Mouse (Mus musculus): Measurements from ENCODE around the gene Nrip1. TPM values are rescaled to one million over a fixed set of nuclear protein-coding genes. Genes with fewer than 3 reads are reported as not detected.

The Nrip1 gene
- polyA plus RNA-seq, 1 experiment from 2014 or later, result 29.0 TPM

- H3K36me3 ChIP-seq (replicated peaks; ENCODE audit: control insufficient read depth, insufficient read depth, low read depth, low read length), result peaks cover 6% of the 10 kb centered on the region
- no peaks in the 10 kb centered on the region for H3K9me3 ChIP-seq (replicated peaks; ENCODE audit: control insufficient read depth, low read length)
- no peaks in the 10 kb centered on the region for H3K27me3 ChIP-seq (ENCODE audit: control insufficient read depth, insufficient read depth, low read length)
- H3K4me2 ChIP-seq (ENCODE audit: low read depth, low read length), result no peak overlapping the region
- no peak overlapping the region for H3K27ac ChIP-seq (replicated peaks; ENCODE audit: low read depth, low read length)
- H3K4me3 ChIP-seq (ENCODE audit: low read depth, low read length), result no peak overlapping the region
- no peak overlapping the region for H3K9ac ChIP-seq (replicated peaks; ENCODE audit: low read length)
- no peaks in the 10 kb centered on the region for H3K4me1 ChIP-seq (ENCODE audit: control insufficient read depth, insufficient read depth, low read length)
- DNase-seq (ENCODE audit: low spot score) (no peak), ATAC-seq (replicated peaks; ENCODE audit: insufficient number of reproducible peaks, low FRiP score, low TSS enrichment, low read depth) (no peak)
- 96% methylated on average over 21 of the region's 21 CpGs for WGBS
These were observed 80.5 kb downstream of the Nrip1 start for GRCm38 (mm10) chr16:76293176-76293575.

- 91% methylated on average over 15 of the region's 15 CpGs for WGBS
These were observed 81.0 kb downstream of the Nrip1 start for GRCm38 (mm10) chr16:76292656-76293055.

GRCm38 (mm10) chr16:76291366-76291765 is 82.3 kb downstream of the Nrip1 start:
- WGBS, result 94% methylated on average over 14 of the region's 14 CpGs
- no peak for DNase-seq (ENCODE audit: low spot score)

More at GRCm38 (mm10) chr16:76292656-76293055, 81.0 kb downstream of the Nrip1 start:
- Histone ChIP-seq H3K27ac (replicated peaks; ENCODE audit: low read depth, low read length) (no peak overlapping the region; the same call in 1 of the 2 replicates), H3K36me3 (replicated peaks; ENCODE audit: control insufficient read depth, insufficient read depth, low read depth, low read length) (peaks cover 6% of the 10 kb centered on the region), H3K9ac (replicated peaks; ENCODE audit: low read length) (no peak overlapping the region), H3K4me2 (ENCODE audit: low read depth, low read length) (no peak overlapping the region), H3K4me3 (ENCODE audit: low read depth, low read length) (no peak overlapping the region), H3K27me3 (ENCODE audit: control insufficient read depth, insufficient read depth, low read length) (no peaks in the 10 kb centered on the region), H3K9me3 (replicated peaks; ENCODE audit: control insufficient read depth, low read length) (no peaks in the 10 kb centered on the region), H3K4me1 (ENCODE audit: control insufficient read depth, insufficient read depth, low read length) (no peaks in the 10 kb centered on the region)
- no peak for DNase-seq (ENCODE audit: low spot score)
- ATAC-seq (replicated peaks; ENCODE audit: insufficient number of reproducible peaks, low FRiP score, low TSS enrichment, low read depth), result no peak

GRCm38 (mm10) chr16:76289495-76289894 is 84.1 kb downstream of the Nrip1 start:
- no peak for ATAC-seq (replicated peaks; ENCODE audit: insufficient number of reproducible peaks, low FRiP score, low TSS enrichment, low read depth)
- no peak overlapping the region for H3K9ac ChIP-seq (replicated peaks; ENCODE audit: low read length)
- H3K27ac ChIP-seq (replicated peaks; ENCODE audit: low read depth, low read length), result no peak overlapping the region
- H3K27me3 ChIP-seq (ENCODE audit: control insufficient read depth, insufficient read depth, low read length), result no peaks in the 10 kb centered on the region
- H3K4me2 ChIP-seq (ENCODE audit: low read depth, low read length), result no peak overlapping the region
- WGBS, result 61% methylated on average over 2 of the region's 2 CpGs
- H3K4me3 ChIP-seq (ENCODE audit: low read depth, low read length), result no peak overlapping the region
- DNase-seq (ENCODE audit: low spot score), result no peak
- no peaks in the 10 kb centered on the region for H3K9me3 ChIP-seq (replicated peaks; ENCODE audit: control insufficient read depth, low read length)
- H3K36me3 ChIP-seq (replicated peaks; ENCODE audit: control insufficient read depth, insufficient read depth, low read depth, low read length), result peaks cover 2% of the 10 kb centered on the region
- no peaks in the 10 kb centered on the region for H3K4me1 ChIP-seq (ENCODE audit: control insufficient read depth, insufficient read depth, low read length)

More at GRCm38 (mm10) chr16:76291366-76291765, 82.3 kb downstream of the Nrip1 start:
- no peak overlapping the region for H3K27ac ChIP-seq (replicated peaks; ENCODE audit: low read depth, low read length)
- H3K4me1 ChIP-seq (ENCODE audit: control insufficient read depth, insufficient read depth, low read length), result no peaks in the 10 kb centered on the region
- H3K27me3 ChIP-seq (ENCODE audit: control insufficient read depth, insufficient read depth, low read length), result no peaks in the 10 kb centered on the region
- no peak overlapping the region for H3K4me3 ChIP-seq (ENCODE audit: low read depth, low read length)
- no peak overlapping the region for H3K9ac ChIP-seq (replicated peaks; ENCODE audit: low read length)
- no peak overlapping the region for H3K4me2 ChIP-seq (ENCODE audit: low read depth, low read length)
- no peak for ATAC-seq (replicated peaks; ENCODE audit: insufficient number of reproducible peaks, low FRiP score, low TSS enrichment, low read depth)
- no peaks in the 10 kb centered on the region for H3K9me3 ChIP-seq (replicated peaks; ENCODE audit: control insufficient read depth, low read length)
- peaks cover 6% of the 10 kb centered on the region for H3K36me3 ChIP-seq (replicated peaks; ENCODE audit: control insufficient read depth, insufficient read depth, low read depth, low read length)

GRCm38 (mm10) chr16:76283796-76284195 is 89.8 kb downstream of the Nrip1 start:
- Histone ChIP-seq H3K4me1 (ENCODE audit: control insufficient read depth, insufficient read depth, low read length) (no peaks in the 10 kb centered on the region), H3K4me3 (ENCODE audit: low read depth, low read length) (no peak overlapping the region), H3K27ac (replicated peaks; ENCODE audit: low read depth, low read length) (no peak overlapping the region), H3K36me3 (replicated peaks; ENCODE audit: control insufficient read depth, insufficient read depth, low read depth, low read length) (no peaks in the 10 kb centered on the region), H3K9ac (replicated peaks; ENCODE audit: low read length) (no peak overlapping the region), H3K27me3 (ENCODE audit: control insufficient read depth, insufficient read depth, low read length) (no peaks in the 10 kb centered on the region), H3K4me2 (ENCODE audit: low read depth, low read length) (no peak overlapping the region), H3K9me3 (replicated peaks; ENCODE audit: control insufficient read depth, low read length) (no peaks in the 10 kb centered on the region)
- DNase-seq (ENCODE audit: low spot score) (no peak), ATAC-seq (replicated peaks; ENCODE audit: insufficient number of reproducible peaks, low FRiP score, low TSS enrichment, low read depth) (no peak)
- 71% methylated on average over 3 of the region's 3 CpGs for WGBS

- DNase-seq (ENCODE audit: low spot score) (no peak), ATAC-seq (replicated peaks; ENCODE audit: insufficient number of reproducible peaks, low FRiP score, low TSS enrichment, low read depth) (no peak)
- Histone ChIP-seq H3K9me3 (replicated peaks; ENCODE audit: control insufficient read depth, low read length) (no peaks in the 10 kb centered on the region), H3K4me1 (ENCODE audit: control insufficient read depth, insufficient read depth, low read length) (no peaks in the 10 kb centered on the region), H3K9ac (replicated peaks; ENCODE audit: low read length) (no peak overlapping the region), H3K4me3 (ENCODE audit: low read depth, low read length) (no peak overlapping the region), H3K36me3 (replicated peaks; ENCODE audit: control insufficient read depth, insufficient read depth, low read depth, low read length) (no peaks in the 10 kb centered on the region), H3K27me3 (ENCODE audit: control insufficient read depth, insufficient read depth, low read length) (no peaks in the 10 kb centered on the region), H3K4me2 (ENCODE audit: low read depth, low read length) (no peak overlapping the region), H3K27ac (replicated peaks; ENCODE audit: low read depth, low read length) (no peak overlapping the region)
- WGBS, result 85% methylated on average over 6 of the region's 6 CpGs
These were observed 91.8 kb downstream of the Nrip1 start for GRCm38 (mm10) chr16:76281850-76282249.

- Histone ChIP-seq H3K36me3 (replicated peaks; ENCODE audit: control insufficient read depth, insufficient read depth, low read depth, low read length) (no peaks in the 10 kb centered on the region), H3K4me3 (ENCODE audit: low read depth, low read length) (no peak overlapping the region), H3K9ac (replicated peaks; ENCODE audit: low read length) (no peak overlapping the region), H3K4me1 (ENCODE audit: control insufficient read depth, insufficient read depth, low read length) (no peaks in the 10 kb centered on the region), H3K4me2 (ENCODE audit: low read depth, low read length) (no peak overlapping the region), H3K27me3 (ENCODE audit: control insufficient read depth, insufficient read depth, low read length) (no peaks in the 10 kb centered on the region), H3K27ac (replicated peaks; ENCODE audit: low read depth, low read length) (no peak overlapping the region), H3K9me3 (replicated peaks; ENCODE audit: control insufficient read depth, low read length) (no peaks in the 10 kb centered on the region)
- DNase-seq (ENCODE audit: low spot score), result no peak
- WGBS, result 84% methylated on average over 8 of the region's 8 CpGs
- no peak for ATAC-seq (replicated peaks; ENCODE audit: insufficient number of reproducible peaks, low FRiP score, low TSS enrichment, low read depth)
These were observed 93.3 kb downstream of the Nrip1 start for GRCm38 (mm10) chr16:76280365-76280764.

- 89% methylated on average over 3 of the region's 3 CpGs for WGBS
- no peak for ATAC-seq (replicated peaks; ENCODE audit: insufficient number of reproducible peaks, low FRiP score, low TSS enrichment, low read depth)
These were observed 97.4 kb downstream of the Nrip1 start for GRCm38 (mm10) chr16:76276271-76276670.

More at GRCm38 (mm10) chr16:76276271-76276670, 97.4 kb downstream of the Nrip1 start:
- H3K9ac ChIP-seq (replicated peaks; ENCODE audit: low read length), result no peak overlapping the region
- no peaks in the 10 kb centered on the region for H3K36me3 ChIP-seq (replicated peaks; ENCODE audit: control insufficient read depth, insufficient read depth, low read depth, low read length)
- H3K27ac ChIP-seq (replicated peaks; ENCODE audit: low read depth, low read length), result no peak overlapping the region
- no peak for DNase-seq (ENCODE audit: low spot score)
- no peaks in the 10 kb centered on the region for H3K9me3 ChIP-seq (replicated peaks; ENCODE audit: control insufficient read depth, low read length)
- no peak overlapping the region for H3K4me3 ChIP-seq (ENCODE audit: low read depth, low read length)
- H3K4me2 ChIP-seq (ENCODE audit: low read depth, low read length), result no peak overlapping the region
- H3K27me3 ChIP-seq (ENCODE audit: control insufficient read depth, insufficient read depth, low read length), result no peaks in the 10 kb centered on the region
- no peaks in the 10 kb centered on the region for H3K4me1 ChIP-seq (ENCODE audit: control insufficient read depth, insufficient read depth, low read length)
